Mouse (Mus musculus) ES-Bruce4 (cell line): ENCODE results near the gene Tenm4.

Source experiments
- CTCF ChIP-seq: IDR thresholded peaks from one replicate; pipeline ENCODE4 v1.8.1; 2011; ENCODE audit warnings: low read depth, low read length
- POLR2A ChIP-seq: IDR thresholded peaks from one replicate; pipeline ENCODE4 v1.8.1; 2011; ENCODE audit warnings: low read length; ENCODE audit not compliant: insufficient read depth

GRCm38 (mm10) chr7:96597871-96598270, 426.8 kb downstream of the Tenm4 start:
- TF ChIP-seq CTCF, result no peak
- TF ChIP-seq POLR2A, result no peak
